Mouse (Mus musculus): ENCODE measurements at regions not wholly inside any gene's neighbourhood (a gene's known extent, or its start where the extent isn't known, plus 50 kb on each side); places are given as distances from the start of the nearest gene placed in this dataset.

- TF ChIP-seq ZC3H11A (IDR thresholded peaks at IDR 0.05; ENCODE audit: borderline replicate concordance, low read depth, low read length) (no peak), HCFC1 (IDR thresholded peaks at IDR 0.05; ENCODE audit: borderline replicate concordance, insufficient read depth, low read length) (no peak)
Measured at GRCm38 (mm10) chr8:128078740-128079139, 279.7 kb upstream of the Nrp1 start.

All from ES-E14 (cell line).